Mouse (Mus musculus): ENCODE data around the gene Gpkow. TPM values are rescaled to one million over a fixed set of nuclear protein-coding genes. Genes with fewer than 3 reads are reported as not detected.
"Not testable (repeated sequence)": the region's sequence is repeated elsewhere in the genome, so short reads cannot be mapped to it uniquely, and the experiment has no call there.

The Gpkow gene
- total and polyA plus RNA-seq, 2 experiments from 2014 or later: 2.8 to 22.7 TPM

GRCm38 (mm10) chrX:7690486-7690885 is 6.4 kb upstream of the Gpkow start:
- Histone ChIP-seq H3K27ac (ENCODE audit: low read depth) (no peak overlapping the region), H3K9me3 (replicated peaks; ENCODE audit: control insufficient read depth, low read length) (no peaks in the 10 kb centered on the region), H3K4me3 (ENCODE audit: low read depth, low read length) (no peak overlapping the region), H3K4me2 (ENCODE audit: low read depth, low read length) (no peak overlapping the region), H3K27me3 (ENCODE audit: control insufficient read depth, insufficient read depth, low read length) (no peaks in the 10 kb centered on the region), H3K9ac (replicated peaks; ENCODE audit: low read depth, low read length) (no peak overlapping the region), H3K4me1 (ENCODE audit: control insufficient read depth, insufficient read depth) (no peaks in the 10 kb centered on the region), H3K36me3 (replicated peaks; ENCODE audit: control insufficient read depth, insufficient read depth, low read length) (no peaks in the 10 kb centered on the region)
- ATAC-seq (ENCODE audit: insufficient read depth, low read depth) (no peak), DNase-seq (ENCODE audit: low spot score) (no peak)
- 53% methylated on average over 3 of the region's 3 CpGs for WGBS
- TF ChIP-seq CTCF (IDR thresholded peaks at IDR 0.05; ENCODE audit: low read depth): no peak
- no peak for TF ChIP-seq EP300 (IDR thresholded peaks at IDR 0.05; ENCODE audit: low read depth)

- Histone ChIP-seq H3K4me3 (ENCODE audit: low read depth, low read length) (no peak overlapping the region), H3K9ac (replicated peaks; ENCODE audit: low read depth, low read length) (no peak overlapping the region), H3K27ac (ENCODE audit: low read depth) (no peak overlapping the region), H3K27me3 (ENCODE audit: control insufficient read depth, insufficient read depth, low read length) (no peaks in the 10 kb centered on the region), H3K36me3 (replicated peaks; ENCODE audit: control insufficient read depth, insufficient read depth, low read length) (no peaks in the 10 kb centered on the region), H3K4me2 (ENCODE audit: low read depth, low read length) (no peak overlapping the region), H3K4me1 (ENCODE audit: control insufficient read depth, insufficient read depth) (no peaks in the 10 kb centered on the region), H3K9me3 (replicated peaks; ENCODE audit: control insufficient read depth, low read length) (no peaks in the 10 kb centered on the region)
- DNase-seq (ENCODE audit: low spot score) (peak; percentile 13), ATAC-seq (ENCODE audit: insufficient read depth, low read depth) (no peak)
- TF ChIP-seq EP300 (IDR thresholded peaks at IDR 0.05; ENCODE audit: low read depth) (no peak), CTCF (IDR thresholded peaks at IDR 0.05; ENCODE audit: low read depth) (peak; percentile 47)
- 28% methylated on average over 4 of the region's 4 CpGs for WGBS
These were observed 4.1 kb upstream of the Gpkow start for GRCm38 (mm10) chrX:7692862-7693261.

DNA sequence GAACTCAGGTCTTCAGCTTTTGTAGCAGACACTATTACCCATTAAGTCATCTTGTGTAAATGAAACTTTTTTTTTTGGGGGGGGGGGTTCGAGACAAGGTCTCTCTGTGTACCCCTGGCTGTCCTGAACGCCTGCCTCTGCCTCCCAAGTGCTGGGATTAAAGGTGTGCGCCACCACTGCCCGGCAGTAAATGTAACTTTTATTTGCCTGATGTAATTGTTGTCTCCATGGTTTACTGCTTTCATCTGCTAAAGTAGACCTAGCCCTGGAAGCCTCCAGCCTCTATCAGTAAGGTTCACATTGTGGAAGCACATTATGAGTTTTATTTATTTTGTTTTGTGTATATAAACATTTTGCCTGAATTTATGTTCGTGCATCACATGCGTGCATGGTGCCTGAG is 411 bp upstream of the Gpkow start:
- 0 out of 2 replicates have a peak overlapping the region, but pooled peaks have one; percentile 64 for H3K4me3 ChIP-seq (ENCODE audit: low read depth, low read length)
- H3K27me3 ChIP-seq (ENCODE audit: control insufficient read depth, insufficient read depth, low read length): no peaks in the 10 kb centered on the region
- peaks cover 8% of the 10 kb centered on the region for H3K36me3 ChIP-seq (replicated peaks; ENCODE audit: control insufficient read depth, insufficient read depth, low read length)
- no peak for DNase-seq (ENCODE audit: low spot score)
- no peaks in the 10 kb centered on the region for H3K9me3 ChIP-seq (replicated peaks; ENCODE audit: control insufficient read depth, low read length)
- no peak for TF ChIP-seq CTCF (IDR thresholded peaks at IDR 0.05; ENCODE audit: low read depth)
- TF ChIP-seq EP300 (IDR thresholded peaks at IDR 0.05; ENCODE audit: low read depth): no peak
- no peaks in the 10 kb centered on the region for H3K4me1 ChIP-seq (ENCODE audit: control insufficient read depth, insufficient read depth)
- H3K9ac ChIP-seq (replicated peaks; ENCODE audit: low read depth, low read length): no peak overlapping the region
- ATAC-seq (ENCODE audit: insufficient read depth, low read depth): peak; percentile 13; the same call in 1 of the 2 replicates
- peak overlapping the region; percentile 42; the same call in 1 of the 2 replicates for H3K4me2 ChIP-seq (ENCODE audit: low read depth, low read length)
- 39% methylated on average over 6 of the region's 6 CpGs for WGBS
- H3K27ac ChIP-seq (ENCODE audit: low read depth): no peak overlapping the region

GRCm38 (mm10) chrX:7713764-7714134 is 16.8 kb downstream of the Gpkow start:
- ATAC-seq (ENCODE audit: insufficient read depth, low read depth): not testable (repeated sequence)
- 37% methylated on average over 5 of the region's 12 CpGs for WGBS
- peak overlapping the region; percentile 20; the same call in 1 of the 2 replicates for H3K27ac ChIP-seq (ENCODE audit: low read depth)

GRCm38 (mm10) chrX:7714135-7714899 is 17.4 kb downstream of the Gpkow start, which contains the start of gene Wdr45:
TSS of gene Wdr45 (plus strand) at chrX:7714333.
- not testable (repeated sequence) for H3K4me1 ChIP-seq (ENCODE audit: control insufficient read depth, insufficient read depth)
- peak within 1 kb of the TSS; percentile 20; the same call in 1 of the 2 replicates for H3K27ac ChIP-seq (ENCODE audit: low read depth)
- WGBS: 10% methylated on average over 34 of the region's 60 CpGs

More at GRCm38 (mm10) chrX:7713764-7714134, 16.8 kb downstream of the Gpkow start:
- not testable (repeated sequence) for DNase-seq (ENCODE audit: low spot score); H3K9ac ChIP-seq (replicated peaks; ENCODE audit: low read depth, low read length); H3K36me3 ChIP-seq (replicated peaks; ENCODE audit: control insufficient read depth, insufficient read depth, low read length); H3K9me3 ChIP-seq (replicated peaks; ENCODE audit: control insufficient read depth, low read length); H3K4me1 ChIP-seq (ENCODE audit: control insufficient read depth, insufficient read depth); H3K27me3 ChIP-seq (ENCODE audit: control insufficient read depth, insufficient read depth, low read length)
- H3K4me2 ChIP-seq (ENCODE audit: low read depth, low read length): peak overlapping the region; percentile 51
- H3K4me3 ChIP-seq (ENCODE audit: low read depth, low read length): peak overlapping the region; percentile 36

DNA sequence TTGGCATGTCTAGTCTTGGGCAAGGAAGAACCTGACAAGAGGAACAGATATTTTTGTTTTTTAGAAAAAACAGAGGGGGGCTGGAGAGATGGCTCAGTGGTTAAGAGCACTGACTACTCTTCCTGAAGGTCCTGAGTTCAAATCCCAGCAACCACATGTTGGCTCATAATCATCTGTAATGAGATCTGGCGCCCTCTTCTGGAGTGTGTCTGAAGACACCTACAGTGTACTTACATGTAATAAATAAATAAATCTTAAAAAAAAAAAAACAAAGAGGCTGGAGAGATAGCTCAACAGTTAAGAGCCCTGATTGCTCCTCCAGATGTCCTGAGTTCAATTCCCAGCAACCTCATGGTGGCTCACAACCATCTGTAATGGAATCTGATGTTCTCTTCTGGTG is 19.1 kb downstream of the Gpkow start:
- H3K27me3 ChIP-seq (ENCODE audit: control insufficient read depth, insufficient read depth, low read length); H3K9me3 ChIP-seq (replicated peaks; ENCODE audit: control insufficient read depth, low read length); ATAC-seq (ENCODE audit: insufficient read depth, low read depth); H3K4me3 ChIP-seq (ENCODE audit: low read depth, low read length); H3K36me3 ChIP-seq (replicated peaks; ENCODE audit: control insufficient read depth, insufficient read depth, low read length); H3K4me2 ChIP-seq (ENCODE audit: low read depth, low read length); H3K4me1 ChIP-seq (ENCODE audit: control insufficient read depth, insufficient read depth); H3K9ac ChIP-seq (replicated peaks; ENCODE audit: low read depth, low read length); DNase-seq (ENCODE audit: low spot score); H3K27ac ChIP-seq (ENCODE audit: low read depth): not testable (repeated sequence)
- 36% methylated on average over 1 of the region's 1 CpGs for WGBS

More at GRCm38 (mm10) chrX:7714135-7714899, 17.4 kb downstream of the Gpkow start, which contains the start of gene Wdr45:
- not testable (repeated sequence) for H3K27me3 ChIP-seq (ENCODE audit: control insufficient read depth, insufficient read depth, low read length); H3K9me3 ChIP-seq (replicated peaks; ENCODE audit: control insufficient read depth, low read length); H3K9ac ChIP-seq (replicated peaks; ENCODE audit: low read depth, low read length); H3K36me3 ChIP-seq (replicated peaks; ENCODE audit: control insufficient read depth, insufficient read depth, low read length)
- DNase-seq (ENCODE audit: low spot score) (peak; percentile 92), ATAC-seq (ENCODE audit: insufficient read depth, low read depth) (peak; percentile 97)
- peak within 1 kb of the TSS; percentile 51 for H3K4me2 ChIP-seq (ENCODE audit: low read depth, low read length)
- H3K4me3 ChIP-seq (ENCODE audit: low read depth, low read length): peak within 1 kb of the TSS; percentile 36

All from heart, postnatal 0 days (tissue).